Mouse (Mus musculus): Measurements from ENCODE around the gene Zcchc14. TPM values are rescaled to one million over a fixed set of nuclear protein-coding genes. Genes with fewer than 3 reads are reported as not detected.

The Zcchc14 gene
- 51.8 and 59.3 TPM in 2 replicates for polyA plus RNA-seq (2012; rRNA removed)

DNA sequence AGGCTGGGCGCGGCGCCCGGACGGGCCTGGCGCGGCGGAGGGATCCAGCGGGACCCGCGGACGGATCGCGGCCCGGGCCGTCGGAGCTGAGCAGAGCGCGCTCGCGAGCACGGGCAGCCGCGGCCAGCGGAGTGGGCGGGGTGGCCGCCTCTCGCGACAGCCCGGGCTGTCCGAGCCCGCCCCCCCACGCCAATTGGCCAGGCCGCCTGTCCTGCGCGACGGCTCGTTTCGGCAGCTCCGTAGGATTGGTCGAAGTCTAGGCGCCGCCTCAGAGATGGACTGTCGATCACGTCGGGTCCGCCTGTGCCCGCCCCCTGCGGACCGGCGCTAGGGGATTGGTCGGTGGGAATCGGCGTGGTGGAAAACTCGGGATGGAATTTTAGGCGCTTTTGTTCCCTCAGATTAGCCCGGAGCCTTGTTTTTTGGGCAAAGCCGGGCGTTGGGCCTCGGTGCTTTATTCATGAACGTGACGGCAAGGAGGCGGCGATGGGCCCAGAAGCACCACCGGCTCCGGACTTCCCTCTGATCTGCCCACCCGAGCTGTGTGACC is at the start of gene Zcchc14:
TSS of gene Zcchc14 (minus strand) at position 128 of the 550 bp plus-strand sequence.
- peak; percentile 98 for DNase-seq (ENCODE audit: extremely low spot score in 1 of 2, low spot score in 1 of 2)

DNA sequence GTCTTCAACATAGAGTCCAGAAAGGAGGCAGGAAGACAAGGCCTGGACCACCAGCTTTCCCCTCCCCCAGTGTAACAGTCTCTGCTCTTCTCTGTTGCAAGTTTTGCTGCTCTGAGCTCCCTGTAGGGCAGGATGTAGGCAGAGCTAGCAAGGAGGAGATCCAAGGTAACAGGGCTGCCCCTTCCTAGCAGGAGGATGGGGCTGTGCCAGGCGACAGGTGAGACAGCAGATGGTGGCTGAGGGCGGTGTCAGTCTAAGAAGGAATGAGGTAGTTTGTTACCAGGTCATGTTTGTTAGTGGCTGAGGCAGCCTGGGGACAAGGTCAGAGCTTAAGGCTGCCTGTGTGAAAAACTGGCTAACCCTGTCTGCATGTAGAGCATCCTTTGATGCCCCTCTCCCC is 47.2 kb upstream of the Zcchc14 start:
- no peak for DNase-seq (ENCODE audit: extremely low spot score in 1 of 2, low spot score in 1 of 2)

DNA sequence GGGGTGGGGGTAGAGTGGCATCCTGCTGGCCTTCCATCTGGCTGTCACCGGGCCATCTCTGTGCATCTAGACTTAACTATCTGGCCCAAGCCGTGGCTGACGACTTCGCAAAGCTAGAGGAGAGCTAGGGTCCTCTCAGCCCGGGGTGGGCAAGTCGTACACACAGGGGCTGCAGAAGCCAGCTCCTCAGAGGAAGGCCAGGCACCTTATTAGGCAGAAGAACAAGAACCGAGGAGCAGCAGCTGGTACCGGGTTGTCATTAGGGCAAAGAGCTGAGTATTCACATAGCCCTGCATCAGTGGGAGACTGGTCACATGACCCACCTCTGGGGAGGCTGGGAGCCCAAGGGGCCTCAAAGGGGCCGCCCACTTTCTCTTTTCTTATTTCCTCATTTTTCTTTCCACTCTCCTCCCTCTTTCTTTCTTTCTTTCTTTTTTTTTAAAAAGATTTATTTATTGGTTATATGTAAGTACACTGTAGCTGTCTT is 46.0 kb upstream of the Zcchc14 start:
- DNase-seq (ENCODE audit: extremely low spot score in 1 of 2, low spot score in 1 of 2) = no peak

GRCm38 (mm10) chr8:121697735-121698614 is 45.3 kb upstream of the Zcchc14 start:
- peak in 1 of 2 experiments; percentile 51 for DNase-seq (ENCODE audit: extremely low spot score in 1 of 2, low spot score in 1 of 2)

- no peak for DNase-seq (ENCODE audit: extremely low spot score in 1 of 2, low spot score in 1 of 2)
These were observed 43.0 kb upstream of the Zcchc14 start for GRCm38 (mm10) chr8:121695585-121696184.

DNA sequence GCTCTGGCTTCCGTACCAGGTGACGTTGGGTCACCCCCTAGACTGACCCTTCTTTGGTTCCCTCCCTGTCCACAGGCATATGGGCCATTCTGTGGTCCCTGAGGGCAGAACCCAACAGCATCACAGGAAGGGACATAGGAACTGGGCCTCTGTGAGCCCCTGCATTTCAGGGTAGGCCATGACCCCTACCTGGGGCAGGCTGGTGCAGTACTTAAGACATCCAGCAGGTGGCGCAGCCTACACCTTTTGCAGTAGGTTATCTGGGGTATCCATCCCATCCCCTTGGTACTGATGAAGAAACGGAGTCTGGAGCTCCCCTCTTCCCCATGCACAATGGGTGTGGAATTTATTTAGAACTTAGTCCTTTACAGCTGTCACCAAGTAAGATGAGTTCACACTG is 41.8 kb upstream of the Zcchc14 start:
- DNase-seq (ENCODE audit: extremely low spot score in 1 of 2, low spot score in 1 of 2) = peak in 1 of 2 experiments; percentile 71

- no peak for DNase-seq (ENCODE audit: extremely low spot score in 1 of 2, low spot score in 1 of 2)
These were observed 35.8 kb upstream of the Zcchc14 start for GRCm38 (mm10) chr8:121688496-121688895.

DNA sequence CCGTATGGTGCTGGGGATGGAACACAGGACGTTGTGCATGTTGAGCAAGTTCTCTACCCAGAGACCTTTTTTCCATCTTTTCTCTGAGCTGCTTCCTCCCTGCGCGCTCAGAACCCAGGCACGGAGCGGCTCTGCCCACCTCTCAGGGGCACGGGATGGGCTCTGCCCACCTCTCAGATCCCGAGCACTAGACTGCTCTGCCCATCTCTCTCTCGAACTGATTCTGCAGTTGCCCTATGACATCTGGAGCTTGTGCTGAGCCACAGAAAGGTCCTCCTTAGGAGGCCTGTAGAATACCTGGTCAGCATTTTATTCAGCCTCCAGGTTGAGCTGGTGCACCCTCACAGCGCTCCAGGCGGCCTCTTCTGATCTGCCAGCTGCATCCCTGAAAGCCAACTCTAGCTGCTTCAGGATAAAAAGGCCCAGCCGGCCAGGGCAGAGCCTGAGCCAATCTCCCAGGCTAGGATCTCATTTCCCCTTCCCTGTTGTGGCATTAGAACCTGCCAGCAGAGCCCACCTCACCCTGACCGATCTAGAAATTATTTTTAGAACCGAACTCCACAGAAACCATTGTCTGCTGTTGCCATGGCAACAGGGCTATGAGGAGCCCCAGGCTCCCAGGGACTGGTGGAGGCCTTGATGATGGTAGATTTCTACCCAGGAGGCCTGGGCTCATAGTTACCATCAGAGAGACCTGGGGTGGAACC is 34.9 kb upstream of the Zcchc14 start:
- peak; percentile 49 to 70 for DNase-seq (ENCODE audit: extremely low spot score in 1 of 2, low spot score in 1 of 2)

DNA sequence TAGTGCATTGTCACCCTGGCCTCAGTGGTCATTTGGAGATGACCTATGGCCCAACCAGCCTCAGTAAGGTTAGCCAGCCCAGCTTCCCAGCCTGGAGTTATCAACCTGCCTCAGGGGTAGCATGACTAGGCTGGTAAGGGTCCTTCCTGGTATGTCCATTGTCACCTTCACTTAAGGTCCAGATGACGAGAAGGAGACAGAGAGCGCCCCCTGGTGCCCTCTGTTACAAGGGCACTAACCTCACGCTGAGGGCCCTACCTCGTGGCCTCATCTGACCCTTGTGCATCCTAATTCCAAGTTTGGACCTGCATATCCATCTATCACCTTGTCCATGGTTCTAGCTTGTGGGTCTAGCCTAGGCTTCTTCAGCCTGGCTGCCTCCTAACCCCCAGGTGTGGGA is 32.7 kb upstream of the Zcchc14 start:
- DNase-seq (ENCODE audit: extremely low spot score in 1 of 2, low spot score in 1 of 2) = peak in 1 of 2 experiments; percentile 68

GRCm38 (mm10) chr8:121683083-121683832 is 30.6 kb upstream of the Zcchc14 start:
- DNase-seq (ENCODE audit: extremely low spot score in 1 of 2, low spot score in 1 of 2) = no peak

- DNase-seq (ENCODE audit: extremely low spot score in 1 of 2, low spot score in 1 of 2) = no peak
These were observed 28.8 kb upstream of the Zcchc14 start for GRCm38 (mm10) chr8:121681457-121681856.

DNA sequence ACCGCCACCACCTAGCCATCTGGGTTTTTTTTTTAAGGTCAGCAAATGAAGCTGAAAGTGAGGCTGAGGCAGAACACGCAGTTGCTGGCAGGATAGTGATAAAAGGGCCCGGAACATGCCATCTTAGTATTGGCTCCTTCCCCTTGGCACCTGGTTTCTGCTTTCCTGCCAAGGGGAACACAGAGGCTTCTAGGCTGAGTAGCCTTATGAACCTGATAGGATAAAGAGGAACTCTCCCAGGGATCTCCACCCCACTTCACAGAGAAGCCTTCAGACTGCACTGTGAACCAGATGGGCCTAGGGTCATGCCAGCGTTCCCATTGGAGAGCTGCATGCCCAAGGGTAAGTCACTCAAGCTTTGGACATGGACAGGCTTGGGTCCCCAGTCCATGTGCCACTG is 28.2 kb upstream of the Zcchc14 start:
- DNase-seq (ENCODE audit: extremely low spot score in 1 of 2, low spot score in 1 of 2) = no peak

DNA sequence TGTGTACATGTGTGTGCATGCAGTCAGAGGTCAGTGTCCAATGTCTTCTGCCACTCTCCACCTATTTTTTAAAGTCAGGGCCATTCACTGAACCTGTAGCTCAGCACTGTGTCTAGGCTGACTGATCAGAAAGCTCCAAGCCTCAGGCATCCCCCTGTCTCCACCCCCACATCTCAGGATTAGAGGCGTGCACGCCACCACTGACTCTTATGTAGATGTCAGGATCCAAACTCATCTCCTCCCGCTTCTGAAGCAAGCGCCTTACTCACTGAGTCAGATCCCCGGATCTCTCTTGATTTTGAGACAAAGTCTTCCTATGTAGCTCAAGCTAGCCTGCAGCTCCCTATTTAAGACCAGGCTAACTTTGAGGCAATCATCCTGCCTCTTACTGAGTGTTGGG is 26.0 kb upstream of the Zcchc14 start:
- DNase-seq (ENCODE audit: extremely low spot score in 1 of 2, low spot score in 1 of 2) = no peak

GRCm38 (mm10) chr8:121675701-121676100 is 23.0 kb upstream of the Zcchc14 start:
- no peak for DNase-seq (ENCODE audit: extremely low spot score in 1 of 2, low spot score in 1 of 2)

- DNase-seq (ENCODE audit: extremely low spot score in 1 of 2, low spot score in 1 of 2) = no peak
These were observed 22.5 kb upstream of the Zcchc14 start for GRCm38 (mm10) chr8:121675161-121675560.

DNA sequence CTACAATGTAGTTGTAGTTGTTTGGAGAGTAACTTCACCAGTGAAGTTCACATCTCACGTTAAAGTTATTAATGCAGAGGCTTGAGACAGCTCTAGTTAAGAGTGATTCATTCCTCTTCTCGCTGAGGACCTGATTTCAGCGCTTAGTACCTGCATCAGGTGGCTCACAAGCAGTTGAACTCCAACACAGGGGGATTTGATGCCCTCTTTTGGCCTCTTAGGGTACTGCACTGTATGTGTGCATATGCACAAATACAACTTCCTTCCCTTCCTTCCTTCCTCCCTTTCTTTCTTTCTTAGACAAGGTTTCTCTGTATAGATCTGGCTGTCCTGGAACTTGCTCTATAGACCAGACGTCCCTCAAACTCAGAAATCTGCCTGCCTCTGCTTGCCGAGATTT is 21.8 kb upstream of the Zcchc14 start:
- no peak for DNase-seq (ENCODE audit: extremely low spot score in 1 of 2, low spot score in 1 of 2)

DNA sequence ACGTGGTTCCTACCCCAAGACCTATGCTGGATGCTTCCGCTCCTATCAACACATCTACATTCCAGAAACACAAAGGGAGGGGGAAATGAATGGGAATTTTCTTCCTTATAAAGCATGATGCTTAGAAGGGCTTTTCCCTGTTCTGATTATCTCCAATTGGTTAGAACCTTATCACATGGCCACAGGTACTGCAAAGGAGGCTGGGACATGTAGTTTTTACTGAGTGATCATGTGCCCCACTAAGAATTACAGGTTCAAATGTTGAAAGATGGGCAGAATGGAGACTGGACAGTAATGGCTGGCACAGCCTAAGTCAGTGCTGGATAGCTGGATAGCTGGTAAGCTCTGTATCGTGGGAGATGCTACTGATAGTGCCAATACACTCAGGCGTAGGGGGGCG is 21.2 kb upstream of the Zcchc14 start:
- DNase-seq (ENCODE audit: extremely low spot score in 1 of 2, low spot score in 1 of 2) = peak; percentile 52 to 69

DNA sequence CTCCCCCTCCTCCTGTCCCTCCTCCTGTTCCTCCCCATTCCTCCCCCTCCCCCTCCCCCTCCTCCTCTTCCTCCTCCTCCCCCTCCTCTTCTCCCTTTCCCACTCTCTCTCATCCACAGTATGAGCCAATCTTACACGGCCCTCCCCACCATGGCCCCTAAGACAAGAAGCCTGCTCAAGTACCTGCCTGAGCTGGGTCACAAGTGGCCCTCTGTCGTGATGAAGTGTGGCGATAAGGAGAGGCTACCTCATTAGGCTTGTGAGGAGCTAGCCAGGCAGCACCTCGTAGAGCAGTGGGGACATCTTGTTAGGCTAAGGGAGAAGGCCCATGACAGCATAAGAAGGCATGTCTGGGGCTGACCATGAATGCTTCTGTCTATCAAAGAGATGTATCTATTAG is 20.5 kb upstream of the Zcchc14 start:
- no peak for DNase-seq (ENCODE audit: extremely low spot score in 1 of 2, low spot score in 1 of 2)

- no peak for DNase-seq (ENCODE audit: extremely low spot score in 1 of 2, low spot score in 1 of 2)
These were observed 16.5 kb upstream of the Zcchc14 start for GRCm38 (mm10) chr8:121669208-121669607.

DNA sequence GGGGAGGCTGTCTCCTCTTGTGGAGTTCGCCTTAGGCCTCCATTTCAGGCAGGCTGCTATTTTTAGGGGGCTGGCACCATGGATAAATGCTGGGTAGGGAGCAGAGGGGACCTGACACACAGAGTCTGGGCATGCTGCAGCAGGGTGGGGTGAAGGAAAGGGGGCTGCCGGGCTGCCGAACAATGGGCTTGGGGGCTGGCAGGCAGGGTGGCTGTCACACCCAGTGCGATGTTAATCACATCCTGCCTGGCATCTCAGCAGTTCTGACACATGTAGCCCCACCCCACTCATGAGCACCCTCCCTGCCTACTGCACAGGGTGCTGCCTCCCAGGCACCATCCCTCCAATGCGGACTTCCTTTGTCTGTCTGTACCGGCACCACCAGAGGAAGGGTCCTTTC is 15.9 kb upstream of the Zcchc14 start:
- DNase-seq (ENCODE audit: extremely low spot score in 1 of 2, low spot score in 1 of 2) = peak; percentile 49 to 54
